Mouse (Mus musculus) heart, adult 11 months (tissue): ENCODE data around the gene Pnck.

Experiments
- DNase-seq: peaks from one replicate; pipeline ENCODE4 v3.0.0; 2022

Pnck gene

DNA sequence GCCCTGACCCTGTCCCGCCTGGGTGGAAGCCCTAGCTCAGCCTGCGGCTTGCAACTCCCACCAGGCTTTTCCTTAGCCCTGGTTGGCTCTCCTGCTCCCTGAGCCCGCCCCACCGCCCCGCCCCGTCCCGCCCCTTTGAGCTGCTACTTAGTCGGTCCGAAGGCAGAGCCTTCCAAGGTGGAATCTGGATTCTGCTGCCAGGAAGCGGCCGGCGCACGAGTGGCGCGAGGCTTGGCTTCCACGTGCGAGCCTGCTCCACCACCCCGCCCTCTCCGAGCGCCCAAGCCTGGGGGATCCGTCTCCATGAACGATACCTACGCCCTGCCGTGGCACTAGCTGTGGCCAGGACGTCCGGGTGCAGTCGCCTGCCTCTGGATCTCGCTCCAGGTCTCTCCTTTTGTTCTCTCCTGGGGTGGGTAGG lies 20.7 kb downstream of the Pnck start, which contains the start of gene Dusp9:
TSS of gene Dusp9 (plus strand) at position 165 of the 421 bp plus-strand sequence.
- DNase-seq: peak; percentile 90

DNA sequence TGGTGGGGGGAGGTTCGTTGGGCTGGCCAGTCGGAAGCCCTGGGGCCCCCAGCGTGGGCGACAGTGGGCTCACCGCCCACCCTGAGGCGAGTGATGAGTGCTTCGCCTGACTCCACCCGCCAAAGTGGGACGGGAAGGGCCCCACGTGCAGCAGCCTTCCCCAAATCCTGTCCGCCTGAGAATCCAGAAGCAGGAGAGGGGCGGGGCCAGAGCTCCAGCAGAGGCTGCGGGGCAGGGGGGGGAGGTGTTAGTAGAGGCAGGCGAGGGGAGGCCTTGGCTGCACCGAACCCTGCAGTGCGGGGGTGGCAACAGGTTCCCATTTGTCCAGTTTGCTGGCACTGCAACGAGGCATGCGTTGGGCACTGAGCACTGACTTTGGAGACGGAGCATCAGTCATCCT lies 22.5 kb downstream of the Pnck start:
- DNase-seq: no peak

DNA sequence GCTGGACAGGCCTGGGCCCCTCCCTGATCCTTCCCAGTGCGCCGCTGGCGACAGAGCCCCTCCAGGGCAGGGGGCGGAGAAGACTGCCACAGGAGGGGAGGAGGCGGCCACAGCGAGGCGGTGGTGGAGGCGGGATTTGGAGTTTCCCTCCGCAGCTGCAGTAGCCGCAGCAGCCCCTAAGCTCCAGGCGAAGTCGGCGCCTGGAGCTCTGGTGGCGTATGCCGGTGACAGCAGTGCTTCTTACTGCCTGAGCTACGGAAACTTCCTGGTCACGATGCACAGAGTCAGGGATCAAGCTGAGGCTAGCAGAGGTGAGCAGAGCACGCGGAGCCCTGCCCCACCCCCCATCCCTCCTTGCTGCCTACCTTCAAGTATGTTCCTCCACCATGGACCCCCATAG lies 24.5 kb downstream of the Pnck start:
- no peak for DNase-seq

DNA sequence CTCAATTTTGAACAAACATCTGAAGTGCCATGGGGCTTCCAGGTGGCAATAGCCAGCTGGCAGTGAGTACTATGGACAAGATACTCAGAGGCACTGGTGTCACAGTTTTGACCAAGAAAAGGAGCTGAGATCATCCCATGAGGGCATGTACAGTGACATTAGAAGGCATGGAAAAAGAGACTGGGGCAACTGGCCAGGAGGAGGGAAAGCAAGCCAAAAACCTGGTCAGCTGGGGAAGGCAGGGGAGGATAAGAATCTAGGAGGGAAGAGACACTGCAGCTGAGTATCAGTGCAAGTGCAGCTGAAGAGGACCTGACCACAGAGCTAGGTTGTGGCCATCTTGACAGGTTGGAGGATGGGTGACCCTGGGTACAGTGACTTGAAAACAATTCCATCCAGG lies 32.9 kb downstream of the Pnck start:
- DNase-seq: peak; percentile 29

DNA sequence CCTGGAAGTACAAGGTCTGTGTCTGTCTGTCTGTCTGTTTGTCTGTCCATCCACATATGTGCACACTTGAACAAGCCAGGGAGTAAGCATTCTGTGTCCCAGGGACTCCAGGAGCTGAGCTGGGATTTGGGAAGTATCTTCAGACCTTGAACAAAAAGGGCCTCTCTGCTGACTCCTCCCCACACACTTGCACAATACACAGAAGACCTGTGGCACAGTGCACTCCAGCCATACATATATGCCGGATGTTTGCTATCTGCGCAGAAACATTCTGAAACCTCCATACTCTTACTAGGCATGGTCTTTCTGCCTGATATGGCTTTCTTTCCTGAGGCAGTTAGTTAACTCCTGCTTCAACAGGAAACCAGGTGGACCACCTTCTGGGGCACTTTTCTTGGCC lies 40.0 kb downstream of the Pnck start:
- DNase-seq: peak; percentile 12

DNA sequence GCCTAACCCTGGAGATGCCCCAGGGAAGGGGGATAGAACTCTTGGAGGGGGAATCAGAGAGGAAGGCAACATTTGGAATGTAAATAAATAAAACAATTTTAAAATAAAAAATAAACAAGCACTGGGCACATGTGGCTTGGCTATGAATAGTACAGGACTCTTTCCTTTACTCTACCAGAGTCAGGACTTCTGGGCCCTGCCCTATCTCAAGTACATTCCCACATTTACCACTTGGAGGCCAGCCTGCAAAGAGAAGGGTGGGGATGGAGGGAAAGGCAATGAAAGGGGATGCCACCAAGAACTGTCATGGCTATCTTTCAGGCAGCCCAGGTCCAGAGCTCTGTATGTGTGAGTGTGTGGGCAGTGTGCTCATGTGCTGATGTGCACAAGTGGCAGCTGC lies 40.5 kb downstream of the Pnck start:
- DNase-seq: peak; percentile 50

DNA sequence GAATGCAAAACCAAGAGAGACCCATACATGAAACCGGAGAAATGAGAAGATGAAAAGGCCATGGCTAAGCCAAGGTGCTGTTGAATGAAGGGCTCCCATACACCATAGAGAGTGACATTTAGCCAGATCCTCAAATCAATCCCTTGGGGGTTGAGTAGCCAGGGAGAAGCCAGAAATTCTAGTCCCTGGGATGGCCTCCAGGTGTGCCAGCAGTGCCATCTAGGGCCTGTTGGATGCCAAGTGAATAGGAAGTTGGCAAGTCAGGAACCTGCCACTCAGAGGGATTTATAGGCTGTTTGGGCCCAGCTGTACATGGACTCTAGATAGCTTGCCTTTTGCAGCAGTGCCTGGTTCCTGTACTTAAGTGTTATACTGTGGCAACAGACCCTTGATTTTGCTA lies 44.0 kb downstream of the Pnck start:
- DNase-seq: peak; percentile 35

DNA sequence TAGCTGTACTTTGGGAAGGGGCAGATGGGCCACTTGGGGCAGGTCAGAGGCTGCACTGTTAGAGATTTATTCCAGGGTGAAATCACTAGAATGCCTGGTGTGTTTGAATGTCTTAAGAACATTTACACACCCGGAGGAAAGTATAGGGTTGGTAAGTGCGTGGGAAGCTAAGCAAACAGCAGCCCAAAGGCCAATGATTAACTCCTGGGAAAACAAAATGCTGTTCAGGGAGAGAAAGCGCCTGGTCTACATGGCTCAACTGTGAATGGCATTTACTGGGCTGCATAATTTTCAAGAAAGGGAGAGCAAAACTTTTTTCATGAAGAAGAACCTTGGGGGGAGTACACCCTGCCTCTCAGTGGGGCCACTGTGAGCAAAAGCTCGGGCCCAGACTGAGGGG lies 46.3 kb downstream of the Pnck start:
- DNase-seq: peak; percentile 5
